Mouse (Mus musculus) right cerebral cortex, adult 18-20 months (tissue): Measurements from ENCODE around the gene Ankrd23.
"Not testable (repeated sequence)": the region's sequence is repeated elsewhere in the genome, so short reads cannot be mapped to it uniquely, and the experiment has no call there.

Experiments
- DNase-seq: peaks from one replicate; pipeline ENCODE4 v3.0.0; 2022; ENCODE audit warnings: mixed read lengths

Gene Ankrd23

DNA sequence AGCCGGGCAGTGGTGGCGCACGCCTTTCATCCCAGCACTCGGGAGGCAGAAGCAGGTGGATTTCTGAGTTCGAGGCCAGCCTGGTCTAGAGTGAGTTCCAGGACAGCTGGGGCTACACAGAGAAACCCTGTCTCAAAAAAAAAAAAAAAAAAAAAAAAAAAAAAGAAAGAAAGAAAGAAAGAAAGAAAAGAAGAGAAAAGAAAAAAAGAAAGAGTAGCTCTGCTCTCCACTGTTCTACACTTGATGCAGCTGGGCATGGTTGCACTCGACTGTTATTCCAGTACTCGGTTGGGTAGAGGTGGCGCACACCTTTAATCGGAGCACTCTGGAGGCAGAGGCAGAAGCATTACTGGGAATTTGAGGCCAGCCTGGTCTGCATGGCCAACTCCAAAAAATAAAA, at the start of gene Ankrd23:
Gene Ankrd23 (minus strand): TSS at position 101 of the 400 bp plus-strand sequence.
- DNase-seq = not testable (repeated sequence)

DNA sequence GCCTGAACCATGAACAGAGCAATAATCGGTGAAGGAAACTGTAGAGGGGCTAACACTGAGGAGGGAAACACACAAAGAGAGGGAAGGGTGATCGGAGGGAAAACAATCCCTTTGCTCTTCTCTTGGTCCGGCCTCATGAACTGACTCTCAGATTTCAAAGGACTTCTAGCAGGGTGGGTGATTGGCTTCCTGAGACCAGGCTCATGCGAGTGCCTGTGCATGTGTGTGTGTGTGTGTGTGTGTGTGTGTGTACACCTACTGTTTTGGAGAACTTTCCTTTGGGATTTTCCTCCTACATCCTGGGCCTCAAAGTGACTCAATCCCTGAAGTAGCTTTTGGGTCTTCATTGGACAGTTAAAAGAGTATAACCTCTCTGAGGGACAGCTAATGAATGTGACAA, 49.6 kb upstream of the Ankrd23 start:
- no peak for DNase-seq

DNA sequence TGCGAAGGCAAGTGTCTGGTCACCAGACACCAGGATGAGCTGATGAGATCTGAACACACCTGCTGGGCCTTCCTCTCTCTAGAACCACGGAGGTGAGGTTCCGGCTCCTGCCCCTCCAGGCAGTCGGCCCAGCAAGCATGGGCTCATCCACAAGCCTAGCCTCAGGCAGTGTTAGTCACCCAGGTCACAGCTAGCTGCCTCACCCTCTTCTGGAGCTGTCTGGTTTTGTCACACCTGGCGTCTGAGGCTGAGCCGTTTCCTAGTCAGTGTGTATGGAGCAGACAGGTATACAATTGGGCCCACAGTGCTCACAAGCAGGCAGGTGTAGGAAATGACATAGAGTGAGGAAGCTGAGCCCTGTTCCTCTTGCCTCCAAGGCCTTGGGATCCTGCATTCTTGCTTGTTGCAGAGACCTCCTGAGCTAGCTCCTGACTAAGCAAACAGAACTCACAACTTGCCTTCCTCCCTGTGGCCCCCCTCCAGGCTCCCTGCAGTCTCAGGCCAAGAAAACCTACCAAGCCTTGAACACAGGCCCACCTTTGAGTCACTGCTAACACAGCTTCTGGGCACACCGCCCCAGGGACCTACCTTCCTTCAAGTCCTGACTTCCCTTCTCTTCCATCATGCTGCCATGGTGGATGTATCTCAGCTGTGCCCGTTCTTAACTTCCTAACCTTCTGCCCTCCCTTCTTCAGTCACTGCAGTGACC, 46.9 kb upstream of the Ankrd23 start:
- no peak for DNase-seq

DNA sequence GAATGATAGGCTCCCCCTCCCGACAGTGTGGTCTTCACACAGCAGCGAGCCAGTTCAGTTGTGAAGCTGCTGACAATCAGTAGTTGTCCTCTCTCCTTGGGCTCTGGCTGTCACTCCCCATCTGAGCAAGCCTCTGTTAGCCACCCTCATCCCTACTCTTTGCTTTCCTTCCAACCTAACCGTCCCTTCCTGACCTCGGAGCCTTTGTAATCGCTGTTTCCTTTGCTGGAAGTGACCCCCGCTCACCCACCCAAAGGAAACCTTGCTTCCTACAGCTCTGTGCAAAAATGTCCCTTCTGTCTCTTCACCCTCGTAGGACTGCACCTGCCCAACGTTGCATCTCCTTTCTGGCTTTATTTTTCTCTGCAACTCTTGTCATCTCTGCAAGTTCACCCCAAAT, 45.5 kb upstream of the Ankrd23 start:
- no peak for DNase-seq

DNA sequence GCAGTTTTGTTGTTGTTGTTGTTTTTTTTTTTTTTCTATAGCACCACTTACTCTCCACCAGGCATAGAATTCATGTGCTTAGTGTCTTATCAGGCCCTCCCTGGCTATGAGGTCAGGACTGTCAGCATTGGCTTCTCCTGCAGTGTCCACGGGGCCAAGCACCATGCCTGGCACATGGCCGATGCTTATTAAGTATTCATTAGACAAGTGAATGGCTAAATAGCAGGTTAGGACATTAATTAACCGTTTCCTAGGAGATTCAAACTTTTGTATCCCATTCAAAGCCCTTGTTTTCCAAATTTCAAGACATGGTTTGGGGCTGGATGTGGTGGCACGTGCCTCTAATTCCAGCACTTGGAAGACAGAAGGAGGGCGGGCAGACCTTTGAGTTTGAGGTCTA, 44.6 kb upstream of the Ankrd23 start:
- DNase-seq = no peak

DNA sequence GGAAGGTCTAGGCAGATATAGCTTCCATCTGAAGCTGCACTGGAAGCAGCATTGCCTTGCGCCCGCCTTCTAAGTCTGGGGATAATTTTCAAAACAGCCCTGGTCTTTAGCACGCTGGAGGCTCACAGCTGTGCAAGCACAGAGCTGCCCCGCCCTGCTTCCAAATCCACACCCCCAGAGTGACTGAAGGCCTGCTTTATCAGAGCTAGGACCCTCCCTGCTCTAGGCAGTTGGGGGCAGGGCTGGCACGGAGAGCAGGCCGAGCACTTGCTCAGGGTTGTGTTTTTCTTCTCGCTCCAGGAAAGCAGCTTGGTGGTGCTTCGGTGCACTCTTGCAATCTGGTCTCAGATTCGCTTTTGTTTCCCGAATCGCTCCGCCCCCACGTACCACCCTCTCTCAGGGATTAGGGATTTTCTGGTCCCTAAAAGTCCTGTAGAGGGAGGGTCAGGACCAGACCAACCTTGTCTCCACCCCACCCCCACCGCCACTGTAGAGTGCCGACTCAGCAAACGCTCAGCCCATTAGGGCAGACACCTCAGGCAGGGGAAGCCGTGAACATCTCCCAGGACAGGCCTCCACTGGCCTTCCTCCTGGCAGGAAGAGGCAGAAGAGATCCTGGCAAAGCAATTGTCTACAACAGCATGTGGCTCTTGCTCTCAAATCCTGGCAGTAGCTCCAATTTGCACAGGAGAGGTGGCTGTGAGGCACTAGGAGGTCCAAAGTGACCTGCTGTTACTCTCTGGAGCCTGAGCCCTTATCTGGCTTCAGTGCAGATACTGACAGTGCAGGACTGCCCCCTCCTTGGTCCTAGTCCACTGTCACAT, 43.9 kb upstream of the Ankrd23 start:
- peak; percentile 44 for DNase-seq

DNA sequence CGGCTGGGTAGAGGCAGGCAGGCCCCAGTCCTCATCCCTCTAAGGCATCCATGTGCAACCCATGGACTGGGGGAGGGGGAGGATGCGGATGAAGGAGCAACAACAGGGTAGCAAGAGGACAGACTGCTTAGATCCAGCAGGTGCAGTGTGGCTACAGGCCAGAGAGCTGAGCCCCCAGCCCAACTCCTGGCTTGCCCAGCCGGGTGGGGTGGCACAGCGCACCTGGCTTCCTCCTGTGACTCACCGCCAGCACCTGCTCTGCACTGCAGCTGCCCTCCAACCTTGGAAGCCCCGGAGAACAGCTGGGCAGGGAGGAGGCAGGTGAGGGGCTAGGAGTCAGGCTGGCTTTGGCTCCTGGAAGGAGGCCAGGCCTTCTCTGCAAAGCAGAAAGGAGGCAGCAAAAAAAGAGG, 43.3 kb upstream of the Ankrd23 start:
- DNase-seq = no peak

DNA sequence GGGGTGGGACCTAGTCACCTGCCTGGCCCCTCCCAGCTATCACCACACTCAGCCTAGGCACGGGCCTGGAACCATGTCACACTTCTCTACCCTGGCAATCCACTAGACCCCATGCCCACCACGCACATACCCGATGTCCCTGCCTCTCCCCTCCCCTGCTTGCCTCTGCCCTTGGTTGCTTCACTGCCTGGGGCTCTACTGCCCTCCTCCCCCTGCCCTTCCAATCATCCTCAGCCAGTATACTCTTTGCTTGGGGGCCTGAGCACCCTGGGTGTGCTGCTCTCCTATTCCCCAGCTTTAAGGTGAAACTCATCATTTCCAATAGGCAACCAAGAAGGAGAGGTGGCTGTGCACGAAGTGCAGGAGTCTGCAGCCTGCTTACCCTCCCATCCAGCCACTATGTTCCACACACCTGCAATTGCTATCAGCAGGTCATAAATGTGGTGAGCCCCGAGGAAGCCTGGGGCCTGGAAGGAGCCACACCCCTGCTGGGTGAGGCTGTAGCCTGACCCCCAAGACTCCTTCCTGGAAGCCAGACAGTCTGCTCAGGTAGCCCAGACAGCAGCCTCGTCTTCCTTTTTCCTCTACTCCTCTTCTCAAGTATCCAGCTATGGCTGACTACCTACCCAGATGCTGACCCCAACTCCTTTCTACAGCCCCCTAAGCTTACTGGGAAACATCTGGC, 40.5 kb upstream of the Ankrd23 start:
- no peak for DNase-seq

DNA sequence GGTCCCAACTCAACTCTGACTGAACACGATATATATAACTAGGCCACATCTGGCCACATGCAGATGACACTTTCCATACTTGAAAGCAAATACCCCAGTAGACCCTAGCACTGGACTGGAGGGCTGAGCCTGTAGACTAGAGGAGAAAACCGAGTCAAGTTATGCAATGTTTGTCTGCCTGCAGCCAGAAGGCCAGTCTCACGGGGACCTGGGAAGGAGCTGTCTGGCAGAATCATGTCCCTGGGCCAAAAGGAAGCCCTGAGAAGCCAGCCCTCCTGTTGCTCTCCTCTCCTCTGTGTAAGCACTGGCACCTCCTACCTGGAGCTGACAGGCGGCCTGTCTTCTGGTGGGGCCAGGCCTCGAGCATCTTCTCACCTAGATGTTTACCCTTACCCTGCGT, 38.7 kb upstream of the Ankrd23 start:
- DNase-seq = no peak

DNA sequence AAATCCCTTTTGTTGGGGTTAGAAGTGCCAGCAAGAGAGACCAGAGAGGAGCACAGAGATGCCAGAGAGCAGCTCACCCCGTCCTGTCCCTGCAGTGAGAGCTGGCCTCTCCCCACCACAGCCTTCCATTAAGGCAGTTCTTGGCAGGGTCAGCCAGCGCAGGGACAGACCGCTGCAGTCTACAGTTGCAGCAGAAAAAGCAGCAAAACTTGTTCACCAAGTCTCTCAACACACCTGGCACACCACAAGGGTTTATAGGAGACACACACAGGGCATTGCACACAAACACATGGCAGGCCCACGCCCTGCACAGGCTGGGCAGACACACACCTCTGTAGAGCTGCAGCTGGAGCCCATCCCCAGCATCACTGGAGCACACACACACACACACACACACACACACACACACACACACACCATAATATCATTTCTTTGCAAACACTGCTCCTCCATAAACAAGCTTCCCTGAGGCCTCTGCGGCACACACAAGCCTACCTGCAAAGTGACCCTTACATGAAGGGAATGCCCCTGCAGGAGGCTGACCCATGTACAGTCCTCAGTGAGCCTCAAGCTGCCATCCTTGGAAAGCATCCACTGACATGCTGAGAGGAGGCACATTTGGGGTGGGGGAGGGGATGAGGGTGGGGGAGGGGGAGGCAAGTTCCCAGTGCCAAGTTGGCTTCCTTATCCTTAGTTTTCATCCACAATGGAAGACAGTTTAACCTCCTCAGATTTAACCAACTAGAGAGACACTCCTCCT, 37.7 kb upstream of the Ankrd23 start:
- no peak for DNase-seq

DNA sequence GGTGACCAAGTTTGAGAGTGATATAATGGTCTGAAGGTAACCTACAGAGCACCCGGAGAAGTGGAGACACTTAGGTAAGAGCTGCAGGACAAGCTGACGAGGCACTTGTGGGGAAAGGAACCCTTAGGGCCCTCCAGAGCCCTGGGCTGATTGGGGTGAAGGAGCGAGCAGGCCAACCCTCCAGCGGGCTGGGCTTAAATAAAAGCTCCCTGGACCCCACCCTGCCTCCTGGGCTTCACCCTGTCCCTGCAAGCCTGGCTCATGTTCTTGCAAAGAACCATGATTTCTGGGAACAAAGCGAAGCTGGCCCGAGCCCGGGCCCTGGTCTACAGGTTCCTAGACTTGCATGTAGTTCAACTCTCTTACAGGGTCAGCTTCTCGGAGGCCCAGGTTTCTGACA, 36.8 kb upstream of the Ankrd23 start:
- no peak for DNase-seq

DNA sequence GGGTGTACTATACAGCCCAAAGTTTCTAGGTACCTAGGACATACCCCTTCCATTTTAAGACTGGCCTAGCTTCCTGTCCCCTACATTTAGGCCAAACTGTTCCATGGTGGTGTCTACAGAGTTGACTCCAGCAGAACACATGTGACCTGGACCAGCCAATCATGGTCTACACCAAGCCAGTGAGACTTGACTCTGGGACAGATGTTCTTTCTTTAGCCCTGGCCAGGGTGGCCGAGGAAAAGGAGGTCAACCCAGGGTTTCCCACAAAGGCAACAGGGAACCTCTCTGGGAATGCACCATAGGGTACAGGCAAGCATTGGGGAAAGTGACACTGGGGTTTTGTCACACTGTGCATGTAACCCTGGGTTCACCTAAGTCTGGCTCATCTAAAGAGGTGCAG, 36.0 kb upstream of the Ankrd23 start:
- no peak for DNase-seq

DNA sequence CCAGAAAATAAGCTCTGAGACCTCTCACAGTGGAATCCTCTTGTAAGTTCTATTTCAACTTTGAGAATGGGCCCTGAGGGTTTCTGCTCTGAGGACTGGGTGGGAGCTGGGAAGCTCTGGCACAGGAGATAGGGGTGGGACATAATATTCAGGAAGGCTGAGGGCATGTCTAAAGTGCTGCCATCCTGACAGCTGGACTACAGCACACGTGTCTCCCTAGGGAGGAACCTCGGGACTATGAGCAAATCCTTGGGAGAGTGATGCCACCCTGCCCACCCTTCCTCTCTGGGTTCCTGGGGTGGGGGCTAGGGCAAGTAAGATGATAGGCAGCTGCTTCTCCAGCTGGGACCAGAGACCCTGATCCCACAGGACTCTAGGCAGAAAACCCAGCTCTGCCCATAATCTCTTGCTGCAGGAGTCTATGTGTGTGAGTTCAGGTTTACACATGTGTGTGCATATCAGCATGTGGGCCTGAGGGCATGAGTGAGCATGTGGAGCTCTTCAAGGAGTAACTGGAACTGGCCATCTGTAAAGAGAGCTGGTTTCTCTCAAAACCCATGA, 35.5 kb upstream of the Ankrd23 start:
- no peak for DNase-seq

DNA sequence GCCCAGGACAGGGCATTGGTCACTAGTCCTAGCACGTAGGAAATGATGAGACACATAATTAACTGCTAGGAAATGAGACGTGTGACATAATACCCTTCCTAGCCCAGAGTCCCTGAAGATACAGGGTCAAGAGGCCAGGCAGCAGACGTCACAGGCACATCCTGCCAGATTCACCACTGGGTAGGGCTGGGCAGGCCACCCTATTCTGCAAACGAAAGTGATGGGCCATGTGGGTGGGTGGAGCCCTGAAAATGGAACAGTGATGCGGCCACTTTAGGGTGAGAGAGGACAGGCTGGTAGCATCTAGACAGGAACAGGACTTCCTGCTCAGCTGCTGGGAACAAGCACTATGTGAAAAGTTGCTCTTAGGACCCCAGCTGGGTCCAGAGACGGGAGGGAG, 34.9 kb upstream of the Ankrd23 start:
- DNase-seq = no peak

DNA sequence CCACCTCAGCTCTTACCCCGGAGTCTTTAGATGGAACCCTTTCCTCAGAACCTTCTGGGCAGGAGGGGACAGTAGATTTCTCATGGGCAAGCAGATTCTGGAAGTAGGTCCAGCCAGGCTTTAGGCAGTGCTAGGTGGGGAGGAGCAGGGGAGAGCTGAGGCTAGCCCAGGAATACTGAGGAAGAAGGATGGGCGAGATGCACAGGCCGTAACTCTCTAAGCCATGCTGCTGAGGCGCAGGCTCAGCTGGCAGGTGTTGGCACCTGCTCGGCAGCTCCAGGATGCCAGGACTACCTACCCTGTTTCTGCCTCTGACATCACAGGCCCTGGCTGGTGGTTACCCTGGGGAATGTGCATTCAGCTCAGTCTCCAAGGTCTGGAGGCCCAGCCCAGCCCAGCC, 33.6 kb upstream of the Ankrd23 start:
- no peak for DNase-seq

DNA sequence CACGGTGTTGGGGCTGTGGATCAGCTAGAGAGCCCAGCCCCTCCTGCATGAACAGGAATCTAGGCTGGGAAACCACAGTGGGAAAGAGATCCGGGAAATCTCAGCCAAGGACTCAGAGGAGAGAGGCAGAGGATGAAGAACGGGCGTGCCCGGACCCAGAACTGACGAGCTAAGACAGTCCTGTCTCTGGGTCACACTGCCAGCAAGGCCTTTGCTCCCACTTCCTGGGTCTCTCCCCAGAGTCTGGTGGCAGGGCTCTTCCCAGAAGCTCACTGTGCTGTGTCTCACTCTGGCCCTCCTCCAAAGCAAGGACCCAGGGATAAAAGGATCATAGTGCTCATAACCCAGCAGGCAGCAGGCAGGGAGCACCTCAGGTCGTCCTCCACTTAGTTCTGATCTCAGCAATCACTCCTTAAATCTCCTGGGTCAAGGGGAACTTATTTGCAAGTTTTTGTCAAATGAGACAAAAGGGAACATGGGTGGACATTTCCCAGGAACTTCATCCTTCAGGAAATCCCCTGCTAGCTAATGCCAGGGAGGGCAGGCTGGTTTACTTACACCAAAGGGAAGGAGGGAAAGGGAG, 33.1 kb upstream of the Ankrd23 start:
- DNase-seq = no peak

DNA sequence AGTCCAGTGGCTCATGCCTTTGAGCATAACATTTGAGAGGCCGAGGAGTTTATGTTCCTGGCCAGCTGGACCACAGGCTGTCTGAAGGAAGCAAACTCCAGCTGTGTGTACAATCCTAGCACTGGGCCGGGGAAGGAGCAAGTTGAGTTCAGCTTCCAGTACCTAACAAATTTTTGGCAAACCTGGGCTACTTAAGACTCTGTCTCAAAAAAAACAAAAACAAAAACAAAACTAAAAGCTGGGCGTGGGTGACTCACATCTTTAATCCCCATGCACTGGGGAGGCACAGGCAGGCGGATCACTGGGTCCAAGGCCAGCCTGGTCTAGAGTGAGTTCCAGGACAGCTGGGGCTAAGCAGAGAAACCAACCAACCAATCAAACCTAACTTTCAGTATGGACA, 32.1 kb upstream of the Ankrd23 start:
- DNase-seq = no peak

DNA sequence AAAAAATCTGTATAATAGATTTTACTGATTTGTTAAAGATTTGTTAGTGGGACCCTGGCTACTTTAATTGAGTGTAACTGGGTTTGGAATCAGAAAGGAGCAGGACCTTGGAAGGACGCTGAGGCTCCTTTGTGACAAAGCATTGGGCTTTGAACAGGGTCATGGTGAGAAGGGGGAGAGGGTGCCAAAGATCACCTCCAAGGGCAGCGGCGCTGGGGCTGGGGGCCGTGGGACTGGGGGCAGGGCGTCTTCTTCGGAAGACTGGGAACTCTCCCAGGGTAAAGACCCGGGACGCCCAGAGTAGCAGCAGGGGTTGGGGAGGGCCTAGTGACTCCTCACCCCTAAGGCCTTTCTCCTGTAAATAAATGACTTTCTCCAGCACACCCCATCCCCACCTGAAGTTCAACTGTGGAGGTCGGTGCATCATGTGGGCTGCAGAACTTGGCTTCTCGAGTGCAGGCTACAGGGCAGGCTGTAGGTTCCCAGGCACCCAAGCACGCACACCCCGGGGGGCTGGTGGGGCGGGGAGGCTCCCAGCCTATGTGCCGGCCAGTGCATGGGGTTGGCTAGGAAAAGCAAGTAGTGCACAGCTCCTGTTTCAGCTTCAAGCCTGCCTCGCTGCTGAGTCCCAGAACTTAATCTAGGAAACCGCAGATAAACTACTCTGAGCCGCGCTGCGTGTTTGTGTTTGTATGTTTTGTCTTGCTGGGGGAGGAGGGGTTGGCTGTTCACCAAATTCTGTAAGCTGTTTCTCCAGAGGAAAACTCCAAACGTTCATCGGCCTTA, 31.3 kb upstream of the Ankrd23 start:
- no peak for DNase-seq

DNA sequence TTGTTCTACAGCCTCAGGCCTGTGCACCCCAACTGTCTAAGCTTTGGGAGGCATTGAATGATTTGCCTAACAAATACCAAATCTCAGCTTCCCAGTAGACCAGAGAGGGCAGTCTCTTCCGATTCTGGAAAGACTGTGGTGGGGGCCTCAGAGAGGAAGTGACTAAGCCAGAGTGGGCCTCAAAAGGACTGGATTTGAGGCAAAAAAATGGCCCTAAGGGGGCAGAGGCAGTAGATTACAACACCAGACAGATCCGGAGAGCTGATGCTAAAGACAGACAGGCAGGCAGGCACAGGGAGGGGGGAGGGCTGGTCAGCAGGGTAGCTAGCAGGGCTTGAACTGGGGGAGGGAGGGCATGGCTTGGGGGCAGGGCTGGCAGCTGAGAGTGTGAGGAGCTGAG, 29.7 kb upstream of the Ankrd23 start:
- DNase-seq = no peak

DNA sequence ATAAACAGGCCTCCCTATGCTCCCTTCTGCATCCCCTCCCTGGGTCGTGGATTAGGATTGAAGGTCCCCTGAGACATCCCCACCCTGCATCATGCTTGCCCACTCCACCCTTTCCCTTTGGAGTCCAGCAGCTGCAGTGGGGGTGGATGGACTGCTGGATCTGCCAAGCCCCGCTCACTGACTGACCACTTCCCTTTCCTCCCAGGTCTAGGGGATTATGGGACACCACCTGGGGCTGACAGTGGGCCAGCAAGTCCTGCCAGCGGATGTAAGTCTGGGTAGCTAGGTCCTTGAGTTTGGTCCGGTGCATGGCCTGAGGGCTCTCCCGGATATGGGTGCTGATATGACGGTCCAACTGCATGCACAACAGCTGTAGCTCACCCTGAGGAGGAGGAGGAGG, 27.4 kb upstream of the Ankrd23 start:
- DNase-seq = no peak

DNA sequence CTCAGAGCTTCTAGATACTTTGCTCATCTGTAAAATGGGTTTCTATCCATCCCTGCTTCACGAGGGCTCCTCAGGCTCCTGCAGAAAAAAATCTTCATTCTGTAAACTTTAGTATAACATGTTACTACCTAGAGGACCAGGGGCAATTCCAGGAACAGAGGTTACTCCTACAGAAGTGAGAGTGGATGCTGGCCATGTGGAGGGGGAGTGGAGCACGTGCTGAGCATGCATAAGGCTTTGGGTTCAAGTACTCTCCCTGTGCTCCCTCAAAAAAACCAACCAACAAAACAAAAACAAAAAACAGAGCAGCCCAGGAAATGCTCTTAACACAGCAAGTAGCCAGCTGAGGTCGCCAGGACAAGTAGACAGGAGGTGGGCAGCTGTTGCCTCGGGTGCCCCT, 26.9 kb upstream of the Ankrd23 start:
- DNase-seq = no peak

DNA sequence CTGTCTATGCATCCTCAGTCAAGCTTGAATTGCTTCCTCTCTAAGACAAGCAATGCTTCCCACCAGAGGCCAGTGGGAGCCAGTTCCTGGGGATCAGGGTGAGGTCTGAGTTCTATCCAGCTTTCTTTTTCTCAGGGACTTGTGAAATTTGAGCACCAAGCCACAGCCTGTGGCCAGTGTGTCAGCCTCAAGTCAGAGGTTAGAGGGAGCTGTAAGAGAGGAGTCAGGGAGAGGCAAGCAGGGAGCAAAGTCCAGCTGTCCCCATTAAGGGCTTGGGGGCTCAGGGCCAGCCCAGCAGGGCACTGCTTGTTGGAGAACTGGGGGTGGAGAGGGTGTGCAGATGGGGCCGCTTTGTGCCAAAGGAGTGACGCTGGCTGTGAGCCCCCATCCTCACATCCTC, 26.5 kb upstream of the Ankrd23 start:
- DNase-seq = no peak
